Comparison of ENCODE assay signal across 14 mouse cellular contexts in genomic region chr3:146768360-146768759, GRCm38 (mm10). TPM values are rescaled to one million over a fixed set of nuclear protein-coding genes. Genes with fewer than 3 reads are reported as not detected.
DNase-seq lines count a peak whose midpoint lies in the region; ATAC-seq lines count a peak whose summit lies in the region.
"Had no signal": no experiment of that assay in that cellular context is flagged by ENCODE, and none has a peak within 500 bp of the region (broad histone marks: within the 10 kb centered on the region; RNA-seq: fewer than 3 reads in every experiment).

No protein-coding gene starts in this region.

- DNase-seq in hindbrain, embryonic 10.5 days (ENCODE audit: low spot score) = no peak
- no peak for DNase-seq in forebrain, embryonic 14.5 days (ENCODE audit: low spot score)
- DNase-seq in hindbrain, embryonic 14.5 days (ENCODE audit: low spot score) = no peak
- no peak for DNase-seq in gastrocnemius, postnatal 14 days
- DNase-seq: adrenal gland, postnatal 36 days; kidney, postnatal 4 days; liver, embryonic 13.5 days had no signal

- H3K9me3 ChIP-seq in hindbrain, embryonic 13.5 days = no peaks in the 10 kb centered on the region
- H3K9me3 ChIP-seq in hindbrain, embryonic 10.5 days = no peaks in the 10 kb centered on the region
- H3K9me3 ChIP-seq in forebrain, embryonic 14.5 days (replicated peaks; ENCODE audit: control insufficient read depth, low read length) = no peaks in the 10 kb centered on the region
- H3K9me3 ChIP-seq in hindbrain, embryonic 14.5 days (ENCODE audit: control insufficient read depth, low read length) = no peaks in the 10 kb centered on the region
- no peaks in the 10 kb centered on the region for H3K9me3 ChIP-seq in neural tube, embryonic 13.5 days
- H3K9me3 ChIP-seq in liver, embryonic 12.5 days (replicated peaks) = no peaks in the 10 kb centered on the region
- H3K9me3 ChIP-seq: embryonic facial prominence, embryonic 10.5 days; heart, embryonic 12.5 days; intestine, embryonic 15.5 days; liver, embryonic 13.5 days; lung, embryonic 15.5 days had no signal

- H3K27me3 ChIP-seq in hindbrain, embryonic 13.5 days = no peaks in the 10 kb centered on the region
- no peaks in the 10 kb centered on the region for H3K27me3 ChIP-seq in hindbrain, embryonic 10.5 days (ENCODE audit: insufficient read depth, poor library complexity, severe bottlenecking)
- no peaks in the 10 kb centered on the region for H3K27me3 ChIP-seq in forebrain, embryonic 14.5 days (replicated peaks; ENCODE audit: control insufficient read depth, insufficient read depth, low read length)
- no peaks in the 10 kb centered on the region for H3K27me3 ChIP-seq in hindbrain, embryonic 14.5 days (ENCODE audit: control insufficient read depth, insufficient read depth, low read length)
- H3K27me3 ChIP-seq in neural tube, embryonic 13.5 days = no peaks in the 10 kb centered on the region
- no peaks in the 10 kb centered on the region for H3K27me3 ChIP-seq in liver, embryonic 12.5 days (replicated peaks)
- H3K27me3 ChIP-seq: heart, embryonic 12.5 days; intestine, embryonic 15.5 days; liver, embryonic 13.5 days; lung, embryonic 15.5 days had no signal

- H3K4me1 ChIP-seq in hindbrain, embryonic 13.5 days (replicated peaks) = peaks cover 39% of the 10 kb centered on the region
- peaks cover 34% of the 10 kb centered on the region for H3K4me1 ChIP-seq in hindbrain, embryonic 10.5 days (replicated peaks)
- H3K4me1 ChIP-seq in forebrain, embryonic 14.5 days (ENCODE audit: control insufficient read depth, insufficient read depth, low read length) = peaks cover 12% of the 10 kb centered on the region; the same call in 1 of the 2 replicates
- peaks cover 41% of the 10 kb centered on the region for H3K4me1 ChIP-seq in hindbrain, embryonic 14.5 days (replicated peaks; ENCODE audit: control insufficient read depth, insufficient read depth, low read length)
- H3K4me1 ChIP-seq in neural tube, embryonic 13.5 days (replicated peaks) = peaks cover 46% of the 10 kb centered on the region
- peaks cover 54% of the 10 kb centered on the region for H3K4me1 ChIP-seq in liver, embryonic 12.5 days

- H3K9ac ChIP-seq in hindbrain, embryonic 13.5 days = peak overlapping the region; percentile 68
- H3K9ac ChIP-seq in forebrain, embryonic 14.5 days (ENCODE audit: low read length) = peak overlapping the region; percentile 21; the same call in 1 of the 2 replicates
- H3K9ac ChIP-seq in hindbrain, embryonic 14.5 days = peak overlapping the region; percentile 57
- peak overlapping the region; percentile 68 for H3K9ac ChIP-seq in neural tube, embryonic 13.5 days
- H3K9ac ChIP-seq in liver, embryonic 12.5 days = no peak overlapping the region
- H3K9ac ChIP-seq: heart, embryonic 12.5 days; intestine, embryonic 15.5 days; liver, embryonic 13.5 days; lung, embryonic 15.5 days had no signal

- peak overlapping the region; percentile 56 for H3K4me2 ChIP-seq in hindbrain, embryonic 13.5 days
- peak overlapping the region; percentile 39 for H3K4me2 ChIP-seq in forebrain, embryonic 14.5 days (ENCODE audit: low read length)
- peak overlapping the region; percentile 64 for H3K4me2 ChIP-seq in hindbrain, embryonic 14.5 days (replicated peaks)
- H3K4me2 ChIP-seq in neural tube, embryonic 13.5 days = peak overlapping the region; percentile 59
- H3K4me2 ChIP-seq in liver, embryonic 12.5 days = no peak overlapping the region
- H3K4me2 ChIP-seq: heart, embryonic 12.5 days; intestine, embryonic 15.5 days; liver, embryonic 13.5 days; lung, embryonic 15.5 days had no signal

- intact Hi-C loops in gastrocnemius, postnatal 14 days (cut with DNase I; ENCODE audit: low total_unique reads) = no loop called here

- WGBS in hindbrain, embryonic 13.5 days = 78% methylated on average over 5 of the region's 5 CpGs
- 94% methylated on average over 5 of the region's 5 CpGs for WGBS in hindbrain, embryonic 10.5 days
- WGBS in forebrain, embryonic 14.5 days = 90% methylated on average over 5 of the region's 5 CpGs
- 71% methylated on average over 5 of the region's 5 CpGs for WGBS in hindbrain, embryonic 14.5 days
- 74% methylated on average over 5 of the region's 5 CpGs for WGBS in neural tube, embryonic 13.5 days
- WGBS in liver, embryonic 12.5 days (ENCODE audit: insufficient replicate concordance) = 84% methylated on average over 5 of the region's 5 CpGs

- peak overlapping the region; percentile 39 for H3K4me3 ChIP-seq in hindbrain, embryonic 13.5 days
- no peak overlapping the region for H3K4me3 ChIP-seq in hindbrain, embryonic 10.5 days
- peak overlapping the region; percentile 5 for H3K4me3 ChIP-seq in forebrain, embryonic 14.5 days (ENCODE audit: low read depth, low read length)
- H3K4me3 ChIP-seq in hindbrain, embryonic 14.5 days (replicated peaks; ENCODE audit: low read length) = peak overlapping the region; percentile 40
- H3K4me3 ChIP-seq in neural tube, embryonic 13.5 days = peak overlapping the region; percentile 41
- H3K4me3 ChIP-seq in liver, embryonic 12.5 days = no peak overlapping the region
- H3K4me3 ChIP-seq: embryonic facial prominence, embryonic 10.5 days; heart, embryonic 12.5 days; intestine, embryonic 15.5 days; liver, embryonic 13.5 days; lung, embryonic 15.5 days had no signal

- peaks cover 3% of the 10 kb centered on the region; the same call in 1 of the 2 replicates for H3K36me3 ChIP-seq in hindbrain, embryonic 13.5 days
- peaks cover 5% of the 10 kb centered on the region for H3K36me3 ChIP-seq in hindbrain, embryonic 10.5 days
- peaks cover 5% of the 10 kb centered on the region; the same call in 1 of the 2 replicates for H3K36me3 ChIP-seq in forebrain, embryonic 14.5 days (ENCODE audit: control insufficient read depth, insufficient read depth, low read length)
- 0 out of 2 replicates have a peak, but pooled peaks cover 3% of the 10 kb centered on the region for H3K36me3 ChIP-seq in hindbrain, embryonic 14.5 days (replicated peaks; ENCODE audit: control insufficient read depth, insufficient read depth)
- H3K36me3 ChIP-seq in neural tube, embryonic 13.5 days = no peaks in the 10 kb centered on the region
- no peaks in the 10 kb centered on the region; the same call in 1 of the 2 replicates for H3K36me3 ChIP-seq in liver, embryonic 12.5 days
- H3K36me3 ChIP-seq: heart, embryonic 12.5 days; intestine, embryonic 15.5 days; lung, embryonic 15.5 days had no signal

- ATAC-seq in hindbrain, embryonic 13.5 days (ENCODE audit: low FRiP score) = no peak
- ATAC-seq in forebrain, embryonic 14.5 days = no peak
- no peak for ATAC-seq in hindbrain, embryonic 14.5 days (ENCODE audit: low FRiP score)
- no peak for ATAC-seq in neural tube, embryonic 13.5 days (ENCODE audit: low read depth)
- ATAC-seq in liver, embryonic 12.5 days = no peak

- peak overlapping the region; percentile 85; the same call in 1 of the 2 replicates for H3K27ac ChIP-seq in hindbrain, embryonic 13.5 days
- H3K27ac ChIP-seq in hindbrain, embryonic 10.5 days = no peak overlapping the region
- no peak overlapping the region for H3K27ac ChIP-seq in forebrain, embryonic 14.5 days (ENCODE audit: low read depth, low read length)
- peak overlapping the region; percentile 84 for H3K27ac ChIP-seq in hindbrain, embryonic 14.5 days
- peak overlapping the region; percentile 81 for H3K27ac ChIP-seq in neural tube, embryonic 13.5 days (replicated peaks)
- no peak overlapping the region for H3K27ac ChIP-seq in liver, embryonic 12.5 days
- H3K27ac ChIP-seq: embryonic facial prominence, embryonic 10.5 days; intestine, embryonic 15.5 days; liver, embryonic 13.5 days; lung, embryonic 15.5 days had no signal

RNA-seq across cellular contexts. Expression of gene Prkacb, which starts 44.4 kb away (rescaled TPM):
- polyA plus RNA-seq in hindbrain, embryonic 13.5 days (2015; fragmentation: Nextera tagmentation; extraction: Ambion mirVana) = 133 and 140 TPM in 2 replicates
- 57.0 and 60.5 TPM in 2 replicates for polyA plus RNA-seq in hindbrain, embryonic 10.5 days (2016; fragmentation: Nextera tagmentation; extraction: Ambion mirVana)
- polyA plus RNA-seq in forebrain, embryonic 14.5 days (2014; fragmentation: Nextera tagmentation; extraction: Ambion mirVana) = 115 and 159 TPM in 2 replicates
- polyA plus RNA-seq in hindbrain, embryonic 14.5 days (2014; fragmentation: Nextera tagmentation; extraction: Ambion mirVana) = 216 and 258 TPM in 2 replicates
- 133 and 140 TPM in 2 replicates for polyA plus RNA-seq in neural tube, embryonic 13.5 days (2015; fragmentation: Nextera tagmentation; extraction: Ambion mirVana)
- total RNA-seq in gastrocnemius, postnatal 14 days (2021) = 10 to 100 TPM; 46.0 to 46.4 TPM
- polyA plus RNA-seq in liver, embryonic 12.5 days (2016; fragmentation: Nextera tagmentation; extraction: Ambion mirVana) = 22.2 and 23.9 TPM in 2 replicates

Comparison
In these comparisons a context has a peak if more than half of its experiments do, and no peak if none do; other contexts are left out.
1. H3K27ac ChIP-seq: peak in hindbrain, embryonic 13.5 days (single experiment), hindbrain, embryonic 14.5 days (single experiment) and neural tube, embryonic 13.5 days (single experiment); none in hindbrain, embryonic 10.5 days (single experiment), forebrain, embryonic 14.5 days (single experiment) and liver, embryonic 12.5 days (single experiment).
2. H3K4me3 ChIP-seq: peak in hindbrain, embryonic 13.5 days (single experiment), forebrain, embryonic 14.5 days (single experiment), hindbrain, embryonic 14.5 days (single experiment) and neural tube, embryonic 13.5 days (single experiment); none in hindbrain, embryonic 10.5 days (single experiment) and liver, embryonic 12.5 days (single experiment).